Mouse (Mus musculus) adrenal gland, postnatal 25 days (tissue): ENCODE measurements around the gene Anapc15. TPM values are rescaled to one million over a fixed set of nuclear protein-coding genes. Genes with fewer than 3 reads are reported as not detected.
"Not testable (repeated sequence)": the region's sequence is repeated elsewhere in the genome, so short reads cannot be mapped to it uniquely, and the experiment has no call there.

Source experiments
- DNase-seq: peaks from one replicate; pipeline ENCODE4 v3.0.0; 2021; ENCODE audit warnings: mixed read lengths
- total RNA-seq: library from RNA; stranded (reverse); gene quantifications from 2 replicates; pipeline ENCODE4 v1.2.3, GENCODE M21; 2021

The Anapc15 gene
- total RNA-seq, 1 experiment from 2014 or later, result 41.7 TPM

GRCm38 (mm10) chr7:101900331-101901097 is 37.0 kb downstream of the Anapc15 start:
- DNase-seq, result no peak

GRCm38 (mm10) chr7:101901969-101902368 is 38.5 kb downstream of the Anapc15 start:
- DNase-seq, result no peak

GRCm38 (mm10) chr7:101902846-101903245 is 39.3 kb downstream of the Anapc15 start:
- DNase-seq, result no peak

- peak; percentile 99 for DNase-seq
These were observed 42.2 kb downstream of the Anapc15 start, which contains the start of gene Lamtor1 for GRCm38 (mm10) chr7:101905561-101906286. Gene Lamtor1, plus strand, starts transcription at chr7:101905904.

GRCm38 (mm10) chr7:101906287-101906681 is 42.8 kb downstream of the Anapc15 start, which contains the start of gene Tomt:
Gene Tomt, minus strand, starts transcription at chr7:101906359.
- no peak for DNase-seq

GRCm38 (mm10) chr7:101906696-101907095 is 43.2 kb downstream of the Anapc15 start:
- DNase-seq, result no peak

GRCm38 (mm10) chr7:101908367-101908766 is 44.9 kb downstream of the Anapc15 start:
- DNase-seq, result no peak

GRCm38 (mm10) chr7:101910138-101910537 is 46.6 kb downstream of the Anapc15 start:
- no peak for DNase-seq

GRCm38 (mm10) chr7:101911982-101912381 is 48.5 kb downstream of the Anapc15 start:
- no peak for DNase-seq

GRCm38 (mm10) chr7:101918071-101918470 is 54.6 kb downstream of the Anapc15 start:
- DNase-seq, result peak; percentile 63

- DNase-seq, result not testable (repeated sequence)
These were observed 62.4 kb downstream of the Anapc15 start for GRCm38 (mm10) chr7:101925892-101926291.

- DNase-seq, result no peak
These were observed 64.6 kb downstream of the Anapc15 start for GRCm38 (mm10) chr7:101928093-101928492.

- no peak for DNase-seq
These were observed 69.0 kb downstream of the Anapc15 start for GRCm38 (mm10) chr7:101932551-101932950.

- DNase-seq, result no peak
These were observed 69.8 kb downstream of the Anapc15 start for GRCm38 (mm10) chr7:101933300-101933699.

- DNase-seq, result peak; percentile 94
These were observed 70.3 kb downstream of the Anapc15 start, which contains the start of the genes Lrrc51 and Numa1 for GRCm38 (mm10) chr7:101933751-101934240. Gene Lrrc51, minus strand, starts transcription at chr7:101933895. Gene Numa1, plus strand, starts transcription at chr7:101934111.

GRCm38 (mm10) chr7:101935957-101936356 is 72.4 kb downstream of the Anapc15 start:
- no peak for DNase-seq

- DNase-seq, result no peak
These were observed 73.5 kb downstream of the Anapc15 start for GRCm38 (mm10) chr7:101936996-101937395.

GRCm38 (mm10) chr7:101937569-101937968 is 74.1 kb downstream of the Anapc15 start:
- no peak for DNase-seq

- no peak for DNase-seq
These were observed 74.8 kb downstream of the Anapc15 start for GRCm38 (mm10) chr7:101938348-101938747.

- DNase-seq, result no peak
These were observed 76.2 kb downstream of the Anapc15 start for GRCm38 (mm10) chr7:101939758-101940157.

- DNase-seq, result not testable (repeated sequence)
These were observed 85.5 kb downstream of the Anapc15 start for GRCm38 (mm10) chr7:101949008-101949407.
